Mouse (Mus musculus) heart, embryonic 14.5 days (tissue): Measurements from ENCODE around the gene Thbs2. TPM values are rescaled to one million over a fixed set of nuclear protein-coding genes. Genes with fewer than 3 reads are reported as not detected.

ENCODE experiments used
- ATAC-seq: fragments of 200-750 bp; cut with Nextera tagmentation; 2 replicates; pipeline ENCODE4 v1.8.0; 2017; ENCODE audit warnings: low read depth, moderate TSS enrichment; ENCODE audit not compliant: insufficient number of reproducible peaks, insufficient read depth, low FRiP score
- H3K27ac ChIP-seq, 2 experiments: fragments of 200-500 bp in 1 of 2; fragments of 300-500 bp in 1 of 2; sonication (generic) in 1 of 2; replicated peaks in 1 of 2; 2 replicates each; pipeline ENCODE4 v1.5.1; 2012 to 2014; ENCODE audit warnings: low read depth in 2 of 2, low read length in 2 of 2, control low read depth in 1 of 2, mild to moderate bottlenecking in 1 of 2, mixed read lengths in 1 of 2; ENCODE audit not compliant: control insufficient read depth in 1 of 2, insufficient read depth in 1 of 2
- H3K27me3 ChIP-seq: fragments of 300-500 bp; sonication (generic); 2 replicates; pipeline ENCODE4 v1.6.1; 2014; ENCODE audit warnings: mild to moderate bottlenecking, low read length, control low read depth; ENCODE audit not compliant: control insufficient read depth, insufficient read depth
- H3K36me3 ChIP-seq: fragments of 300-500 bp; sonication (generic); 2 replicates; pipeline ENCODE4 v1.6.1; 2014; ENCODE audit warnings: mild to moderate bottlenecking, control low read depth, low read length, mixed read lengths; ENCODE audit not compliant: control insufficient read depth, insufficient read depth
- H3K4me1 ChIP-seq, 2 experiments: fragments of 200-500 bp in 1 of 2; fragments of 300-500 bp in 1 of 2; sonication (generic) in 1 of 2; 2 replicates each; pipeline ENCODE4 v1.6.1; 2012 to 2014; ENCODE audit warnings: low read length in 2 of 2, control low read depth in 1 of 2, mixed read lengths in 1 of 2; ENCODE audit not compliant: control insufficient read depth in 2 of 2, insufficient read depth in 2 of 2
- H3K4me2 ChIP-seq: fragments of 300-500 bp; sonication (generic); 2 replicates; pipeline ENCODE4 v1.6.1; 2014; ENCODE audit warnings: mild to moderate bottlenecking, low read length
- H3K4me3 ChIP-seq, 2 experiments: fragments of 200-500 bp in 1 of 2; fragments of 300-500 bp in 1 of 2; sonication (generic) in 1 of 2; 2 replicates each; pipeline ENCODE4 v1.5.1; 2012 to 2014; ENCODE audit warnings: low read length in 2 of 2, mild to moderate bottlenecking in 2 of 2, control low read depth in 1 of 2, low read depth in 1 of 2, moderate library complexity in 1 of 2; ENCODE audit not compliant: control insufficient read depth in 1 of 2, insufficient read depth in 1 of 2
- H3K9ac ChIP-seq: fragments of 300-500 bp; sonication (generic); 2 replicates; pipeline ENCODE4 v1.6.1; 2014; ENCODE audit warnings: mild to moderate bottlenecking, low read length
- H3K9me3 ChIP-seq: fragments of 300-500 bp; sonication (generic); 2 replicates; pipeline ENCODE4 v1.6.1; 2016; ENCODE audit warnings: low read length, control low read depth; ENCODE audit not compliant: control insufficient read depth
- WGBS: fragments of 180-500 bp; shearing (Covaris S2); extraction: QIAGEN DNeasy Blood & Tissue Kit; methylation state at CpG from one replicate; pipeline ENCODE4 v1.1.7; 2014; 5-methylcytosine and 5-hydroxymethylcytosine counted together
- polyA plus RNA-seq: library from polyadenylated mRNA; unstranded; fragments of >200 nt; fragmentation: Nextera tagmentation; extraction: Ambion mirVana; gene quantifications from 2 replicates; pipeline ENCODE4 v1.2.1, GENCODE M21; 2014

Gene Thbs2
- polyA plus RNA-seq, 1 experiment from 2014 or later, result 37.9 TPM

DNA sequence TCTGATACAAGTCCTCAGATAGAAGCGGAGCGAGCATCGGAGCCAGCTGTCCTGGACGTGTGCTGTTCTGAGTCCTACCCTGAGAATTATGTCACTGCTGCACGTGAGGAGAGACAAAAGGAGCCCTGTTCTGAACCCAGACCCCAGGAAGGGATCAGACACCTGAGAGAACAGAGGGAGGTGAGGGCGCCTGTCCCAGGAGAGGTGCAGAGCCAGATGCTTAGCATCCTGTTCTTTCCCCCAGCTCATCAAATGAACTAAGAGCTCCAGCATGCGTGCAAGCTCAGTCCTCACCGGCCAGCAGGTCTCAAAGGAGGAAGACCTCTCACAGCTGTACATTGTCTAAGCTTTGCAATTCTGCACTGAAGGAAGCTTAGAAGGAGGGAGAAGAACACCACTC lies 16.8 kb downstream of the Thbs2 start:
- no peak overlapping the region for H3K27ac ChIP-seq
- H3K27me3 ChIP-seq, result no peaks in the 10 kb centered on the region
- peaks cover 1 to 2% of the 10 kb centered on the region in 2 experiments; a peak in 2 of 4 replicates for H3K4me1 ChIP-seq
- H3K4me3 ChIP-seq, result no peak overlapping the region
- no peaks in the 10 kb centered on the region for H3K9me3 ChIP-seq
- no peak overlapping the region for H3K4me2 ChIP-seq
- H3K36me3 ChIP-seq, result peaks cover 31% of the 10 kb centered on the region
- WGBS, result 72% methylated on average over 8 of the region's 8 CpGs
- no peak overlapping the region for H3K9ac ChIP-seq
- ATAC-seq, result no peak

- Histone ChIP-seq H3K9ac (no peak overlapping the region), H3K27me3 (no peaks in the 10 kb centered on the region), H3K4me3 (no peak overlapping the region), H3K9me3 (no peaks in the 10 kb centered on the region), H3K4me1 (peaks cover 2 to 7% of the 10 kb centered on the region in 2 experiments; a peak in 2 of 4 replicates), H3K4me2 (no peak overlapping the region), H3K27ac (no peak overlapping the region), H3K36me3 (peaks cover 35% of the 10 kb centered on the region)
- no peak for ATAC-seq
- WGBS, result 78% methylated on average over 2 of the region's 2 CpGs
Measured at GRCm38 (mm10) chr17:14675517-14675916, 18.5 kb downstream of the Thbs2 start.

DNA sequence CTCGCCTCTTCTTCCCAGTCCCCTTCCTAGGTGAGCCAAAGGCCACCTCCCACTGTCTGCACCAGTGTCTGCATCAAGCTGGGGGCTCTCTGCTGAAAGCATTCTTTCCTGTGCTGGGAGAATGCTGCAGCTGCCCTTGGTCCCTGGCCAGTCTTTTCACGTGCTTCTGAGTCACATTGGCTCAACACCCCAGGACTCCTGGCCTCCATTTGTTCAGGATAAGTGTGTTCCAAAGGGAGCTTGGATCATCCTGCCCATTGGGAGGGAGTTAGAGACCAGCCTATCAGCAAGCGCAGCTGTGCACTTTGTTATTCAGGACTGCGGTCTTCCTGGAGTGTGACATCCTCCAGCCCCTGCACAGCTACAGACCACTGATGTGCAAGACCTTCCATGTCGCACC lies 21.6 kb downstream of the Thbs2 start:
- Histone ChIP-seq H3K4me3 (no peak overlapping the region), H3K27me3 (no peaks in the 10 kb centered on the region), H3K4me2 (no peak overlapping the region), H3K9me3 (no peaks in the 10 kb centered on the region), H3K4me1 (peaks cover 2 to 7% of the 10 kb centered on the region in 2 experiments; a peak in 2 of 4 replicates), H3K27ac (peak overlapping the region in 1 of 2 experiments; percentile 24; a peak in 1 of 4 replicates), H3K36me3 (peaks cover 30% of the 10 kb centered on the region), H3K9ac (no peak overlapping the region)
- WGBS, result 32% methylated on average over 5 of the region's 5 CpGs
- peak; percentile 67; the same call in 1 of the 2 replicates for ATAC-seq

DNA sequence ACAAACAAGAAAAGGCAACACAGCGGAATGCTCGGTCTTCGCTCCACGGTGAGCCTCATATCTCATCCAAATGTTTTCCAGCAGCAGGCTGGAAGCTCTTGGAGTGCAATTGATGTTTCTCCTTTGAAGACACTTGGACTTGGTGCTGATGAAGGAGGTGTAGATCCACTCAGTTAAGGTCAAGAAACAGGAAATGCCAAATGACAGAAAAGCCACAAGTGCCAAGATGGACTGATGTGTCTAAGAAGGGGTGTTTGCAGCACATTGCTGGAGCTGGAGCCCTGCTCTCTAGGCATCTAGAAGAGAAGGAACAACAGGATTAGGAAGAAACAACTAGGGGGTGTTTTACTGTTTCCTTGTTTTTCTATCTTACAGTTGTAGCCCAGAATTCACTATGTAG lies 26.8 kb downstream of the Thbs2 start:
- 88% methylated on average over 4 of the region's 4 CpGs for WGBS
- H3K4me1 ChIP-seq, result peaks cover 0 to 6% of the 10 kb centered on the region in 2 experiments; a peak in 2 of 4 replicates
- H3K9me3 ChIP-seq, result no peaks in the 10 kb centered on the region
- H3K4me2 ChIP-seq, result no peak overlapping the region
- H3K27ac ChIP-seq, result no peak overlapping the region
- no peak for ATAC-seq
- H3K36me3 ChIP-seq, result peaks cover 31% of the 10 kb centered on the region
- no peak overlapping the region for H3K9ac ChIP-seq
- no peaks in the 10 kb centered on the region for H3K27me3 ChIP-seq
- no peak overlapping the region for H3K4me3 ChIP-seq

GRCm38 (mm10) chr17:14666451-14666850 lies 27.6 kb downstream of the Thbs2 start:
- no peak overlapping the region for H3K27ac ChIP-seq
- no peak overlapping the region for H3K9ac ChIP-seq
- H3K9me3 ChIP-seq, result no peaks in the 10 kb centered on the region
- H3K27me3 ChIP-seq, result no peaks in the 10 kb centered on the region
- no peak for ATAC-seq
- no peaks in the 10 kb centered on the region for H3K4me1 ChIP-seq
- no peak overlapping the region for H3K4me2 ChIP-seq
- H3K4me3 ChIP-seq, result no peak overlapping the region
- H3K36me3 ChIP-seq, result peaks cover 27% of the 10 kb centered on the region
- WGBS, result 72% methylated on average over 2 of the region's 2 CpGs

GRCm38 (mm10) chr17:14663366-14663765 lies 30.7 kb downstream of the Thbs2 start:
- Histone ChIP-seq H3K4me1 (no peaks in the 10 kb centered on the region; a peak in 1 of 4 replicates), H3K27ac (no peak overlapping the region), H3K4me3 (no peak overlapping the region), H3K9me3 (no peaks in the 10 kb centered on the region), H3K4me2 (no peak overlapping the region), H3K36me3 (peaks cover 9% of the 10 kb centered on the region; the same call in 1 of the 2 replicates), H3K9ac (no peak overlapping the region), H3K27me3 (no peaks in the 10 kb centered on the region)
- 78% methylated on average over 5 of the region's 5 CpGs for WGBS
- no peak for ATAC-seq

- H3K27me3 ChIP-seq, result no peaks in the 10 kb centered on the region
- no peak overlapping the region for H3K4me3 ChIP-seq
- WGBS, result 79% methylated on average over 6 of the region's 6 CpGs
- H3K27ac ChIP-seq, result no peak overlapping the region
- no peak overlapping the region for H3K9ac ChIP-seq
- no peak overlapping the region for H3K4me2 ChIP-seq
- peaks cover 9% of the 10 kb centered on the region; the same call in 1 of the 2 replicates for H3K36me3 ChIP-seq
- ATAC-seq, result no peak
- no peaks in the 10 kb centered on the region; a peak in 1 of 4 replicates for H3K4me1 ChIP-seq
- no peaks in the 10 kb centered on the region for H3K9me3 ChIP-seq
Measured at GRCm38 (mm10) chr17:14662409-14662808, 31.6 kb downstream of the Thbs2 start.

GRCm38 (mm10) chr17:14659746-14660145 lies 34.3 kb downstream of the Thbs2 start:
- H3K4me3 ChIP-seq, result no peak overlapping the region
- H3K4me1 ChIP-seq, result no peaks in the 10 kb centered on the region; a peak in 1 of 4 replicates
- H3K27ac ChIP-seq, result no peak overlapping the region
- no peak overlapping the region for H3K9ac ChIP-seq
- 53% methylated on average over 4 of the region's 4 CpGs for WGBS
- ATAC-seq, result no peak
- no peaks in the 10 kb centered on the region for H3K9me3 ChIP-seq
- H3K36me3 ChIP-seq, result no peaks in the 10 kb centered on the region
- no peaks in the 10 kb centered on the region for H3K27me3 ChIP-seq
- no peak overlapping the region for H3K4me2 ChIP-seq
